Mouse (Mus musculus): ENCODE results near the gene Gins1.

DNA sequence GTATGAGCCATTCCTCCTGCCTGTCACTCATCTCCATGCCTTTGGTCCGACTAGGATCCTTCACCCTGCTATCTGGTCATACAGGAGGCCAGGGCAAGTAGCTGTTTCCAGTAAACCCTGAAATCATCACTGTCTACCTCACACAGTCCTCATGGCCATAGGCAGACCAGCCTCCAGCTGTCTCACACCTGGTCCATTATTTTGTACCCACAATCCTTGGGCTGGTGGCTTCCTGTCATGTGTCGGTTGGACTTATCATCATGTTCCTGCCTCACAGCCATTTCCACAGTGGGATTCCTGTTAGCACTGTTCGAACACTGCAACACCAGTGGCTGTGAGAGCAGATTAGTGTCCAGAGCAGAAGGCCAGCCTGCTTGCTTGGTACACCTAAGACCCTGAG, 73.6 kb downstream of the Gins1 start:
- TF ChIP-seq CTCF (IDR thresholded peaks at IDR 0.05; ENCODE audit: insufficient read depth, low read length) (no peak), POLR2A (IDR thresholded peaks at IDR 0.05; ENCODE audit: borderline replicate concordance, extremely low read depth, low read depth, low read length) (no peak)
